Mouse (Mus musculus) left cerebral cortex, postnatal 4 days (tissue): ENCODE results near the gene Ipo7. TPM values are rescaled to one million over a fixed set of nuclear protein-coding genes. Genes with fewer than 3 reads are reported as not detected.

Source experiments
- DNase-seq: peaks from one replicate; pipeline ENCODE4 v3.0.0-alpha.2; 2022
- intact Hi-C: fragments of 180-260 bp; cut with DNase I; formaldehyde crosslinking; loops from one replicate; pipeline ENCODE4 v1.15.1; 2025
- total RNA-seq, 2 experiments: library from RNA; stranded (reverse); gene quantifications; 2 replicates each; pipeline ENCODE4 v1.2.3; 2021

Ipo7 gene
- total RNA-seq, 2 experiments from 2014 or later, result 97.1 to 104 TPM

DNA sequence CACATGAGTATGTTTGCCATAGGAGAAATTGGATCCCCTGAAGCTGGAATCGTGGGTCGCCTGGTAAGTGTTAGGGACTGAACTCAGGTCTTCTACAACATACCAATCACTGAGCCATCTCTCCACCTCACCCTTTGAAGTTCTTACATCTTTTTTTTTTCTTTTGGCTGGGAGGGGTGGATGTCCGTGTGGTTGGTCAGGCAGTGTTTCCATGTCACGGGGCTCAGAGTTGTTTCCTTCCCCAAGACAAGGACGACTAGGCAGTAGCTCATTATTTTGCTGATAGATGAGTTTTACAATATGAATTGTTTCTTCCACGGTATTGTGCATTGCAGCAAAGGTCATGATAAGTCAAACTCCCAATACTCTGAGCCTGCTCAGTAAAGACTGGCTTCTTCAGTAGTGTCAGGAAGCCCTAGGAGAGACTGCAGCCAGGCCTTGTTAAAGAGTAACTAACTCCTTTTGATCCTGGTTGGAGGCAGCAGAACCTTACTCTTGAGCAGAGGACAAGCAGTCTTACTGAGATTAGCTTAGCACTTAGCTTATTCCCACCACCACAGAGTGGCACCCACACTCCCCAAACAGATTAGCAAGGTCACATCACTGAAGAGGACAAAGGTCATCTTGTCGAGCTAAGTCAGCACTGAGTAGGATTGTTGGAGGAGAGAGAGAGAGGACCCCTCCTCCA, 79.2 kb downstream of the Ipo7 start:
- intact Hi-C loops, result no loop called here
- DNase-seq, result no peak

GRCm38 (mm10) chr7:110100854-110101253, 82.8 kb downstream of the Ipo7 start:
- intact Hi-C loops, result no loop called here
- DNase-seq, result no peak

GRCm38 (mm10) chr7:110101266-110101665, 83.2 kb downstream of the Ipo7 start:
- DNase-seq, result no peak
- intact Hi-C loops, result no loop called here

DNA sequence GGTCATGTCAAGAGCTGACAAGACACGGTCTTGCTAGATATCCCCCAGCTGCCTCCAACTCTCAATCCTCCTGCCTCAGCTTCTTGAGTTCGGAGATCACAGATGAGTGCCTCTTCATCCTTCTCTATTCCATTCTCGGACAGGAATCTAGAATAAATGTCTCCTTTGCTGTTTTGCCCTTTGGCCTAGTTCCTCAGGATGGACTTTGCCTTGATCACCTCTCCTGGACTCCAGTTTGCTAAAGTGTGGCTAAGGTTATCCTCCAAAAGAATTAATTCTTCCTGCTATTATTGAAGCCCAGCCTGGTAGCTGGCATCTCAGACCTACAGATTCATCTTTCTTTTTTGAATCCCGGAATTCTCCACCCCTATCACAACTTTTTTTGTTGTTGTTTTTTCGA, 87.0 kb downstream of the Ipo7 start:
- no peak for DNase-seq
- intact Hi-C loops, result no loop called here

Other genes starting within 250 kb of the Ipo7 start
- 10 to 100 TPM; 30.9 to 36.1 TPM for gene Nrip3, start 236.2 kb upstream of the Ipo7 start, total RNA-seq
- gene Scube2, start 152.6 kb upstream of the Ipo7 start, total RNA-seq, result 1 to 10 TPM in 1 of 2 experiments, under 1 TPM in 1; 0.74 to 2.0 TPM
- gene Dennd5a, start 57.8 kb upstream of the Ipo7 start, total RNA-seq, result 100 to 1,000 TPM; 123 to 135 TPM
- 10 to 100 TPM; 46.2 to 48.3 TPM for gene Tmem41b, start 31.3 kb upstream of the Ipo7 start, total RNA-seq
- gene Zfp143, start 42.9 kb downstream of the Ipo7 start, total RNA-seq, result 1 to 10 TPM; 9.7 to 9.9 TPM
- gene Wee1, start 103.8 kb downstream of the Ipo7 start, total RNA-seq, result 1 to 10 TPM; 4.5 to 4.8 TPM
- gene Swap70, start 203.4 kb downstream of the Ipo7 start, total RNA-seq, result 10 to 100 TPM; 10.4 to 12.2 TPM